Mouse (Mus musculus) midbrain, embryonic 15.5 days (tissue): ENCODE measurements at regions not wholly inside any gene's neighbourhood (a gene's known extent, or its start where the extent isn't known, plus 50 kb on each side); places are given as distances from the start of the nearest gene placed in this dataset.

Experiments
- ATAC-seq: fragments of 200-750 bp; cut with Nextera tagmentation; replicated peaks from 2 replicates; pipeline ENCODE4 v1.8.0; 2017; ENCODE audit warnings: moderate TSS enrichment
- H3K27ac ChIP-seq: fragments of 300-500 bp; sonication (generic); 2 replicates; pipeline ENCODE4 v1.5.1; 2015; ENCODE audit warnings: mild to moderate bottlenecking, inconsistent platforms
- H3K27me3 ChIP-seq: fragments of 300-500 bp; sonication (generic); replicated peaks from 2 replicates; pipeline ENCODE4 v1.6.1; 2015; ENCODE audit warnings: inconsistent platforms
- H3K36me3 ChIP-seq: fragments of 300-500 bp; sonication (generic); replicated peaks from 2 replicates; pipeline ENCODE4 v1.6.1; 2015; ENCODE audit warnings: inconsistent platforms
- H3K4me1 ChIP-seq: fragments of 300-500 bp; sonication (generic); 2 replicates; pipeline ENCODE4 v1.6.1; 2015; ENCODE audit warnings: inconsistent platforms
- H3K4me2 ChIP-seq: fragments of 300-500 bp; sonication (generic); 2 replicates; pipeline ENCODE4 v1.6.1; 2015; ENCODE audit warnings: inconsistent platforms, mild to moderate bottlenecking, moderate library complexity
- H3K4me3 ChIP-seq: fragments of 300-500 bp; sonication (generic); 2 replicates; pipeline ENCODE4 v1.5.1; 2015; ENCODE audit warnings: mild to moderate bottlenecking, inconsistent platforms
- H3K9ac ChIP-seq: fragments of 300-500 bp; sonication (generic); 2 replicates; pipeline ENCODE4 v1.6.1; 2015; ENCODE audit warnings: mild to moderate bottlenecking, inconsistent platforms
- H3K9me3 ChIP-seq: fragments of 300-500 bp; sonication (generic); 2 replicates; pipeline ENCODE4 v1.6.1; 2016; ENCODE audit warnings: inconsistent platforms
- WGBS: fragments of 180-500 bp; shearing (Covaris S2); methylation state at CpG from one replicate; pipeline ENCODE4 v1.1.7; 2015; ENCODE audit warnings: mixed read lengths; 5-methylcytosine and 5-hydroxymethylcytosine counted together

DNA sequence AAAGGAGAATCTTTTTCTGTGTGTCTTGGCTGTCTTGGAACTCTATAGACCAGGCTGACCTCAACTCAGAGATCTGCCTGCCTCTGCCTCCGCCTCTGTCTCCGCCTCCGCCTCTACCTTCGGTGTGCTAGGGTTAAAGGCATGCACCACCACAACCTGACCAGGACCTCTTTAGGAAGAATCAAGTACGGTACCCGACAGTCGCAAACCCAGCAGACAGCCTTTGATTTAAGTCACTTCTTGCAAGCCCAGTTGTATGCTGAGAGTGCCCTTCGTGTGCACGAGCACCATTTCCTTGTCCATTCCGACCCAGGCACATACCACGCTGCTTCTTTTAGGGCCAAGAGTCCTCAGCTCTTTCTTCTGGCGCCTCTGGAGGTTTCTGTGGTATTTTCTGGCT, 105.0 kb upstream of the Six3 start:
- H3K36me3 ChIP-seq = no peaks in the 10 kb centered on the region
- no peak for ATAC-seq
- no peak overlapping the region for H3K9ac ChIP-seq
- H3K27ac ChIP-seq = no peak overlapping the region
- no peak overlapping the region for H3K4me3 ChIP-seq
- H3K4me1 ChIP-seq = peaks cover 3% of the 10 kb centered on the region; the same call in 1 of the 2 replicates
- WGBS = 89% methylated on average over 12 of the region's 12 CpGs
- H3K4me2 ChIP-seq = no peak overlapping the region
- H3K9me3 ChIP-seq = no peaks in the 10 kb centered on the region
- 0 out of 2 replicates have a peak, but pooled peaks cover 3% of the 10 kb centered on the region for H3K27me3 ChIP-seq

DNA sequence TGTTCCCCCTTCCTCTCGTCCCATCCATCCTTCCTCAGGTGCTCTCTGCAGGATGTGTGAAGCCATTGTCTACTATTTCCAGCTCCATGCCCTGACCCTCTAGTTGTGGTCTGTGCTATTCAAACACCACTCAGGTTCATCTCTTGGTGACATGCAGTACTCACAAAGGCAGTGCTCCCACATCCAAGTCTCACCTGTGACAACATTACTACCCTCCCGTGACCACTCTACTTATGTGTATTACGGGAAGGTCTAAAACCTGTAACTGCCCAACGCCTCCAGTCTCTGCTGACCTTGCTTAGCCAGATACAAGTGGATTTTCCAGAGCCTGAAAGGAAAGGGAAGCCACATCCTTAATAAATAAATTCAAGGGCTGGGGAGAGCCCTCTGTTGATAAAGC, 100.4 kb upstream of the Six3 start:
- Histone ChIP-seq H3K9ac (no peak overlapping the region), H3K4me2 (no peak overlapping the region), H3K9me3 (no peaks in the 10 kb centered on the region), H3K27me3 (0 out of 2 replicates have a peak, but pooled peaks cover 3% of the 10 kb centered on the region), H3K27ac (no peak overlapping the region), H3K36me3 (no peaks in the 10 kb centered on the region), H3K4me3 (no peak overlapping the region), H3K4me1 (no peaks in the 10 kb centered on the region)
- WGBS = 92% methylated on average over 4 of the region's 4 CpGs
- ATAC-seq = no peak

DNA sequence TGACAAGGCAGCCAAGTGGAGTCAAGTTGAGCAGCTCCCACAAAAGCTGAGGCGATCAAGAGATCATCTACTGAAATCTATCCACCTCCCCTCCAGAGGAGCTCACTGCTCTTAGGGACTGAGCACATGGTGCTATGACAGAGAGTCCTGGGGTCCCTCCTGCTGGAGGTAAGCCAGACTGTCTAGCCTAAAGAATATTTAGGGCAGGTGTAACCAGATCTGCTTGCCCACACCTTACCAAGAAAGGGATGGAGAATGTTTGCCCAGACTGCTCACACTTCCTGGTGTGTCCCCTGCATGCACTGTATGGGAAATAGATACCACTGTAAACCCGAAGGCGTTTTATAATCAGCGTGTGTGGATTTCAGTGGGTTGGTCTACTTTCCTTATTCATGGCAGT, 99.5 kb upstream of the Six3 start:
- ATAC-seq = no peak
- WGBS = 92% methylated on average over 4 of the region's 4 CpGs

DNA sequence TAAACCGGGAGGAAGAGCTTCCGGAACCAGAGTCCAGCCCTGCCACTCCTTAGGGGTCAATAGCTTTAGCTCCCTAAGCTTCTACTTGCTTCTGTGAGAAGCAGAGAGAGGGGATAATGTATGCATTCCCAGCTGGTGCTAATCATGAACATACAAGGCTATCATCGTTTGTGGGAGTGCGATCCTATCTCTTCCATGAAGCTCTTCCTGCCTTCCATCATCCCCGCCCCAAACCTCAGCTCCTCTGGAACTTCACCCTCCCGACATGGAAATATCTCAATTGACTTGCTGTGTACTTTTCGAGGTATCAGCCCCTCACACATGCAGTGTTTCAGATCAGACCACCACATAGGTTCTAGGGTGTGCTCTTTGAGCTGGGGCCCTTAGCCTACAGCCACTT, 99.0 kb upstream of the Six3 start:
- ATAC-seq = no peak
- Histone ChIP-seq H3K27me3 (0 out of 2 replicates have a peak, but pooled peaks cover 3% of the 10 kb centered on the region), H3K4me2 (no peak overlapping the region), H3K9ac (no peak overlapping the region), H3K9me3 (no peaks in the 10 kb centered on the region), H3K4me1 (no peaks in the 10 kb centered on the region), H3K27ac (no peak overlapping the region), H3K36me3 (no peaks in the 10 kb centered on the region), H3K4me3 (no peak overlapping the region)
- 67% methylated on average over 7 of the region's 7 CpGs for WGBS

More for the DNA sequence above, 99.5 kb upstream of the Six3 start:
- no peaks in the 10 kb centered on the region for H3K36me3 ChIP-seq
- no peak overlapping the region for H3K9ac ChIP-seq
- no peak overlapping the region for H3K4me2 ChIP-seq
- no peaks in the 10 kb centered on the region for H3K4me1 ChIP-seq
- H3K27me3 ChIP-seq = 0 out of 2 replicates have a peak, but pooled peaks cover 3% of the 10 kb centered on the region
- no peaks in the 10 kb centered on the region for H3K9me3 ChIP-seq
- no peak overlapping the region for H3K27ac ChIP-seq
- H3K4me3 ChIP-seq = no peak overlapping the region

DNA sequence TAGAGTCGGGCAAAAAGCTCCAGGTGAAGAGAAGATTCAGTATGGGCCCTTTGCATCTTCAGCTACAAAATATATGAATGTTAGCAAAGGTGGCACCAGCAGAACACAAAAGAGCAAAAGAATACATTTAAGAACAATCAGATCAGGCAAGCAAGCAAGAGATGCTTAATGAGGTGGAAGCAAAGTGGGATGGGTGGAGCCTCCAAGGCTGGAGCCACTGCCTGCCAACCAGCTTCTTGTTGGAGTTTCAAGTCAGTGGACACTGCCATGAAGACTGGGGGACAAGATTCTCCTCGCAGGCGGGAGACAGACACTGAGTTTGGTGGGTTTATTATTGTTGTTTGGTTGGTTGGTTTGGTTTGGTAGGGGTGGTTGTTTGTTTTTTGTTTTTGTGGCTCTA, 96.1 kb upstream of the Six3 start:
- Histone ChIP-seq H3K9ac (no peak overlapping the region), H3K27ac (no peak overlapping the region), H3K36me3 (no peaks in the 10 kb centered on the region), H3K4me1 (no peaks in the 10 kb centered on the region), H3K9me3 (no peaks in the 10 kb centered on the region), H3K4me3 (no peak overlapping the region), H3K4me2 (no peak overlapping the region), H3K27me3 (no peaks in the 10 kb centered on the region)
- 78% methylated on average over 3 of the region's 3 CpGs for WGBS
- ATAC-seq = no peak

DNA sequence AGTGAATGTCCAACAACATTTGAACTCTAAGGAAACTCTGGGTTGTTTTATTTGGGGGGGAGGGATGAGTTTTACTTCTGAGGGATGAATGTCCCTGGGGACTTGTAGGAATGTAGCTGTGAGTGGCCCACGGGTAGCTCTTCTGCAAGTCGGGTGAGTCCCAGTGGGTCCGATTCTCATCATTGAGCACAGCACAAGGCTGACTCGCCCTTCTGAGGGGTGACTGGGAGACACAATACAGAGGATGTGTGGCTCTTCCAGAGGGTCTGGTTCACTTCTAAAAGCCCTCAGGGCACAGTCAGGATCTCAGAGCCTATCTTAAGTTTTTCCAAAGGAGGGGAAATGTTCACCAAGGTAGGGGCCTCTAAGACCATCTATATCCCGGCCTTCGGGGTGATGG, 94.9 kb upstream of the Six3 start:
- Histone ChIP-seq H3K36me3 (no peaks in the 10 kb centered on the region), H3K9ac (no peak overlapping the region), H3K9me3 (no peaks in the 10 kb centered on the region), H3K27me3 (peaks cover 3% of the 10 kb centered on the region; the same call in 1 of the 2 replicates), H3K27ac (no peak overlapping the region), H3K4me1 (no peaks in the 10 kb centered on the region), H3K4me3 (no peak overlapping the region), H3K4me2 (no peak overlapping the region)
- 94% methylated on average over 6 of the region's 6 CpGs for WGBS
- ATAC-seq = no peak

DNA sequence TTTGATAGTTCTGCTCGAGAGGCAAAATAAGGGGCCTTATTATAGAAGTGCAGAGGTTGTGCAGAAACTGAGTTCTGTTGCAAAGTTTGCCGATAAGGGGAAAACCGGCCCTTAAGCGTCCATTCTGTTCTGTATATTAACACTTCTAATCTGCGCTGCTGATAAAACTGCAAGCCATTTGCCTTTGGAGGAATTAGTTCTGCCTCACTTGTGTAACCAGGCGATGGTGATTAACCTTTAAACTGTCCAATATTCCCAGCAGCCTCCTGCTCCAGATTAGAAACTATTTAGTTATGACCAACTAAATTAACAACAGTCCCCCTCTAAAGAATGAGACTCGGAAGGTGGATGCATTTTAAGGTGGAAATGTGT, 86.1 kb upstream of the Six3 start:
- Histone ChIP-seq H3K27ac (no peak overlapping the region), H3K27me3 (peaks cover 49% of the 10 kb centered on the region), H3K9me3 (no peaks in the 10 kb centered on the region), H3K4me3 (no peak overlapping the region), H3K36me3 (no peaks in the 10 kb centered on the region), H3K4me1 (peaks cover 6% of the 10 kb centered on the region), H3K4me2 (no peak overlapping the region), H3K9ac (no peak overlapping the region)
- WGBS = 39% methylated on average over 7 of the region's 7 CpGs
- ATAC-seq = no peak

DNA sequence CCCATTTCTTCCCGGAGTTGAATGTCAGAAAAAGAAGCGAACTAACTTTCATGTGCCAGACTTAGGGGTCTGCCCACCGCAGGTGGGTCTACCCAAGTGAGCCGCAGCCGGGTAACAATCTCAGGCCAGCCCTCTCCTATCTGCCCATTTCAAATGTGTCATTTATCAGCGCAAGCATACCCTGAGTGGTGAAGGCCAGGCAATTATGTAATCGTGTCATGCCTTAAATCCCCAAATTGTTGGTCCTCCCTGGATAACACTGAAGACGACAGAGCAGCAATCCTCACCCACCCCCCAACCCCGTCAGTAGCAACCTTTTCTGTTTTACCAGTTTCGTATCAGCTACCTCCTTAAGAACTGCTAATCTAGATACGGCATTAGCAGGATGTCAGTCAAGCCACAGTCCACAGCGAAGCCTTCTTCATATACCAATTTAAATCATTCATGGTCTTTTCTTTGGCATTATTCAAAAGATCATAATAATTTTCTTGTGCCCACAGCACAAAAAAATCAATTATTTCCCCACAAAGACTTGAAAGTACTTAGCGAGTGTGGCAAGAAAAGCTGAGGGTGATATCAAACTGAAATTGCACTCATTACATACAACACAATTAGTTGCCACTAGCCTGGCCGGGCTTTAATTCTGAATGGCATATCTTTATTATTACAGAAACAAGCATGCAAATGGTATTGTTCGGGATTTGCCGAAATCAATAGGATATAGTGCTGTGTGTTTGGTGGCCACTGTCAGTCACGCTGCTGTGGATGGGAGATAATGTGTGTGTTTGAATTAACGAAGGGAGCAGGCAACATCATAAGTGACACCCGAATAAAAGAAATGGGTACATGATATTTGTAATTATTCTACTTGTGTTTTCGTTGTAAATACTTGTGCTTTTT, 85.1 kb upstream of the Six3 start:
- Histone ChIP-seq H3K36me3 (no peaks in the 10 kb centered on the region), H3K27me3 (peaks cover 49% of the 10 kb centered on the region), H3K27ac (no peak overlapping the region), H3K9me3 (no peaks in the 10 kb centered on the region), H3K4me1 (peaks cover 6% of the 10 kb centered on the region), H3K9ac (no peak overlapping the region), H3K4me2 (no peak overlapping the region), H3K4me3 (no peak overlapping the region)
- ATAC-seq = peak; percentile 33; the same call in 1 of the 2 replicates
- WGBS = 35% methylated on average over 20 of the region's 20 CpGs

DNA sequence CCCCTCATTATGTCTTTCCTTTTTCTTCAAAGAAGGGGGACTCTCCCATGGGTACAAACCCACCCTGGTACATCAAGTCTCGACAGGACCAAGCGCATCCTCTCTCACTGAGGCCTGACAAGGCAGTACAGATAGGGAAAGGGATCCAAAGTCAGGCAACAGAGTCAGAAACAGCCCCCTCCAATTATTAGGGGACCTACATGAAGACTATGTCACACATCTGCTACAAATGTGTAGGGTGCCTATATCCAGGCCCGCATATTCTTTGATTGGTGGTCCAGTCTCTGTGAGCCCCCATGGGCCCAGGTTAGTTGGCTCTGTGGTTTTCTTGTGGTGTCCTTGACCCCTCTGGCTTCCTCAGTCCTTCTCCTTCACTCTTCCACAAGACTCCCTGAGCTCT, 77.1 kb upstream of the Six3 start:
- Histone ChIP-seq H3K4me2 (no peak overlapping the region), H3K36me3 (no peaks in the 10 kb centered on the region), H3K27ac (no peak overlapping the region), H3K27me3 (peaks cover 19% of the 10 kb centered on the region), H3K4me3 (no peak overlapping the region), H3K9ac (no peak overlapping the region), H3K9me3 (no peaks in the 10 kb centered on the region), H3K4me1 (no peaks in the 10 kb centered on the region)
- 80% methylated on average over 3 of the region's 3 CpGs for WGBS
- no peak for ATAC-seq

DNA sequence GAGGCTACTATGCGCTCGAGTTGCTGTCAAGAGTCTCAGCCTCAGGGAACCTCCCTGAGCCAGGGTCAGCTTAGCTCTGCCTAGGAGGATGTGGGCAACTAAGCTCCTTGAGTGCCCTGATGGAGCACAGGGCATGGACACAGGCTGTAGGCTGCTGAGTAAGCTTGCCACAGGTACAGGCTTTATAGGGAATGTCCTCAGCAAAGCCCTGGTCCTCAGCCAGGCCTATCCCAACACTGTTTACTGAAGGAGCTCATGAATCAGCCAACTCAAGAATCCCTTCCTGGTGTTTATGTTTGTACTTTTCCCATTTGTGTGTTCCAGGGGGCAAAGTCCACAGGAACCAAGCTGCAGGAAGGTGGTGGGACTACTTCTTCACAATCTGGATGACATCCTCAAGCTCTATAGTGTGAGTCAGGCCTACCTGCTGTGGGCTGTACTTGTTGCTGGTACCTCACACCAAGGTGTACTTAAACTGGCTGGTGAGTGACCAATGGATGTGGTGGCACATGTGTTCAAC, 72.1 kb upstream of the Six3 start:
- 80% methylated on average over 2 of the region's 2 CpGs for WGBS
- Histone ChIP-seq H3K9me3 (no peaks in the 10 kb centered on the region), H3K27me3 (no peaks in the 10 kb centered on the region), H3K4me3 (no peak overlapping the region), H3K36me3 (no peaks in the 10 kb centered on the region), H3K27ac (no peak overlapping the region), H3K9ac (no peak overlapping the region), H3K4me2 (no peak overlapping the region), H3K4me1 (no peaks in the 10 kb centered on the region)
- ATAC-seq = no peak

DNA sequence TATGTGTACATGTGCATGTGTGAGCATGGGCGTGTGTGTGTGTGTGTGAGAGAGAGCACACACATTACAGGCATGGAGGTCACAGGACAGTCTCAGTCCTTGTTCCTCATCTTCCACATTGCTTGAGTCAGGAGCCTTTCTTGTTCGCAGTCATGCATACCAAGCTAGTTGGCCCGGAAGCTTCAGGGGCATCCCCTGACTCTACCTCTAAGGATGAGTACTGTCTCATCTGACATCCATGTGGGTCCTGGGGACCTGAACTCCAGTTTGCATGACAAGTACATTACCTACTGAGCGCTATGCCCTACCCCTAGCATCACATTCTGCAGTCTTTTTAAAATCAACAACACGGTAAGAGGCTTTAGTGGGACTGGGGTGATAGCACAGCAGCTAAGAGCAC, 65.3 kb upstream of the Six3 start:
- H3K36me3 ChIP-seq = no peaks in the 10 kb centered on the region
- WGBS = 85% methylated on average over 5 of the region's 5 CpGs
- H3K4me3 ChIP-seq = no peak overlapping the region

DNA sequence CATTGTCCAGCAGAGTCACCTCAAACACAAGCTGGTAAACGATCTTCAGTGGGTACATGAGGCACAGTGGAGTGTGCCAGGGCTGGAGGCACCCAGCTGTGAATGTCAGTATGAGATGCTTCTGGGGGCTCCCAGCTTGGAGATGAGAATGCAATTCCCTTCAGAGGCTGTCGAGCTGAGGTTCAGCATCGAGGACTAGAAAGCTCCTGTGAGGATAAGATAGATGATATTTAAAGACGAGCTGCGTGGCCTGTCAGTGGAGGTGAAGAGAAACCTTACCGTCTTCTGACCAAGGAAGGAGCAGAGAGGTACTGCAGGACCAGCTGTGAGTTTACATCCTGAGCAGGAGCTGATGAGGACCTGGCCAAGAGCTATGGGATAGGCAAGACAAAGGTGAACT, 52.4 kb upstream of the Six3 start:
- Histone ChIP-seq H3K36me3 (no peaks in the 10 kb centered on the region), H3K4me2 (no peak overlapping the region), H3K9me3 (no peaks in the 10 kb centered on the region), H3K9ac (no peak overlapping the region), H3K4me1 (0 out of 2 replicates have a peak, but pooled peaks cover 4% of the 10 kb centered on the region), H3K4me3 (no peak overlapping the region), H3K27ac (no peak overlapping the region), H3K27me3 (no peaks in the 10 kb centered on the region)
- no peak for ATAC-seq
- 84% methylated on average over 6 of the region's 6 CpGs for WGBS

More for the DNA sequence above, 65.3 kb upstream of the Six3 start:
- Histone ChIP-seq H3K27ac (no peak overlapping the region), H3K27me3 (no peaks in the 10 kb centered on the region; the same call in 1 of the 2 replicates), H3K9ac (no peak overlapping the region), H3K9me3 (no peaks in the 10 kb centered on the region), H3K4me2 (no peak overlapping the region), H3K4me1 (no peaks in the 10 kb centered on the region)
- no peak for ATAC-seq
